Mouse (Mus musculus): ENCODE results near the gene Snx25. TPM values are rescaled to one million over a fixed set of nuclear protein-coding genes. Genes with fewer than 3 reads are reported as not detected.
A peak's percentile ranks its signal among the peaks of the same experiment; 100 is the strongest.
"Not testable (repeated sequence)": the region's sequence is repeated elsewhere in the genome, so short reads cannot be mapped to it uniquely, and the experiment has no call there.

Gene Snx25
- total RNA-seq, 2 experiments from 2014 or later = 12.2 to 12.7 TPM

- not testable (repeated sequence) for DNase-seq
Observed at GRCm38 (mm10) chr8:46135546-46135945, 16.4 kb downstream of the Snx25 start.

DNA sequence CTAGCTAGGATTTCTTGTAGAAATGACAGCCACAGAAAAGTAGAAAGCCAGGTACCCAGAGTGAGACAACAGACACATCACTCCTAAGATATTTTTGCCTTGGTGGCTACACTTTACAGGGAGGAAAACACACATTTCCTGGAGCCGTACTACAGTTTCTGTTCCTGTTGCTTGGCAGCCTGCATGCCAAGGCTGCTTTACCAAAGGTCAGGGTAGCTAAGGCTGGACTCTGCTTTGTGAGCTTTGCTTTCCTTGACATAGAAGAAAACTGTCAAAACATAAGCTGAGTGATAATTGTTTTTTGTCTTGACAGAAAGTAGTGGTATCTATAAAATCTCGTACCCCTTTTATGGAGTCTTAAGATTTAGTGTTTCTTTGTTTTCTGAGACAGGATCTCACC is 21.5 kb downstream of the Snx25 start:
- no peak for DNase-seq

- DNase-seq = no peak
Observed at GRCm38 (mm10) chr8:46122498-46122897, 29.5 kb downstream of the Snx25 start.

DNA sequence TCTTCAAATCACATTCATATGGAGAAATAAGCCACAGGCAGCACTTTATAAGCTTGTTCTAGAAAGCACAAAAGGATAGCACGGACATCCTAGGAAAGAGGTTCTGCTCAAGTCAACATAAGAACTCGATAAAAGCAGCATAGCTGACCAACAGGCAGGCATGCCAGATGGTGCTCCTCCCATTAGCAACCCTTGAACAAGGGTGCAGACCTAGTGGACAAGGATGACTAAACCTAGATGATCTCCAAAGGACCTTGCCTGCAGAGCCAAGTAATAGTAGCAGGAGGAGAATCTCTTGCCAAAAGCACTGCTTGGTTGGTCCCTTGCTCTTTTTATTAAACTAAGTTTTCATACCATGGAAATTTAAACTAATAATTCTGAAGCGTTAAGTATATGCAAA is 32.8 kb downstream of the Snx25 start:
- no peak for DNase-seq

GRCm38 (mm10) chr8:46117172-46117571 is 34.8 kb downstream of the Snx25 start:
- no peak for DNase-seq

DNA sequence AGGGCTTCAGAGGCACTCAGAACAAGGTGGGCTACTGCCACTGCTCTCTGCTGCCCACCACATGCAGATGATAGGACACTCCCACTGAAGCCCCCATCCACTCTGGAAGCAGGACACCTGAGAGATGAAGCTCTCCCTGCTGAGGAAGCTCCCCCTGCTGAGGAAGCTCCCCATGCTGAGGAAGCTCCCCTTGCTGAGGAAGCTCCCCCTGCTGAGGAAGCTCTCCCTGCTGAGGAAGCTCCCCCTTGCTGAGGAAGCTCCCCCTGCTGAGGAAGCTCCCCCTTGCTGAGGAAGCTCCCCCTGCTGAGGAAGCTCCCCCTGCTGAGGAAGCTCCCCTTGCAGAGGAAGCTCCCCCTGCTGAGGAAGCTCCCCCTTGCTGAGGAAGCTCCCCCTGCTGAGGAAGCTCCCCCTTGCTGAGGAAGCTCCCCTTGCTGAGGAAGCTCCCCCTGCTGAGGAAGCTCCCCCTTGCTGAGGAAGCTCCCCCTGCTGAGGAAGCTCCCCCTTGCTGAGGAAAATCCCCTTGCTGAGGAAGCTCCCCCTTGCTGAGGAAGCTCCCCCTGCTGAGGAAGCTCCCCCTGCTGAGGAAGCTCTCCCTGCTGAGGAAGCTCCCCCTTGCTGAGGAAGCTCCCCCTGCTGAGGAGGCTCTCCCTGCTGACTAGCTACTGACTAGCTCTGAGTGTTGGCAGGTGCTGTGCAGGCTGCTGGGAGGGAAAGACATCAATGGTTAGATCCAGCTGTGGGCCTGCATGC is 38.4 kb downstream of the Snx25 start:
- DNase-seq = not testable (repeated sequence)

GRCm38 (mm10) chr8:46107690-46108089 is 44.3 kb downstream of the Snx25 start:
- no peak for DNase-seq

DNA sequence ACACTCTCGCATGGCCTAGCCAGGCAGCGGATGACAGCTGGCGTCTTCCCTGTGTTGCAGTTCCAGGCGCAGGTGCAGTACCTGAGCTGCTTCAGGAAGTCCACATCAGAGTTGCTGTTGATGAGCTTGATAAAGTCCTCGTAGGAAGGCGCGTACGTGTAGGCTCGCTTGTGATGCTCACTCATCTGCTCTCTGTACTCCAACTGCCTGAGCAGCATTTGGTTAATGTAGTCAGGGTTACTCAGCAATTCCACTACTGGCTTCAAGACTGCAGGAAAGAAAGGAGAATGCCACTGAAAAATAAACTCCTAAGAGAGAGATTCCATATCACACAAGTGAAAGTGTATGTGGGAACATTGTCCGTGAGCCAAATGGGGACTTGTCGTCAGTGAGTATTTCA is 48.5 kb downstream of the Snx25 start:
- no peak for DNase-seq

DNA sequence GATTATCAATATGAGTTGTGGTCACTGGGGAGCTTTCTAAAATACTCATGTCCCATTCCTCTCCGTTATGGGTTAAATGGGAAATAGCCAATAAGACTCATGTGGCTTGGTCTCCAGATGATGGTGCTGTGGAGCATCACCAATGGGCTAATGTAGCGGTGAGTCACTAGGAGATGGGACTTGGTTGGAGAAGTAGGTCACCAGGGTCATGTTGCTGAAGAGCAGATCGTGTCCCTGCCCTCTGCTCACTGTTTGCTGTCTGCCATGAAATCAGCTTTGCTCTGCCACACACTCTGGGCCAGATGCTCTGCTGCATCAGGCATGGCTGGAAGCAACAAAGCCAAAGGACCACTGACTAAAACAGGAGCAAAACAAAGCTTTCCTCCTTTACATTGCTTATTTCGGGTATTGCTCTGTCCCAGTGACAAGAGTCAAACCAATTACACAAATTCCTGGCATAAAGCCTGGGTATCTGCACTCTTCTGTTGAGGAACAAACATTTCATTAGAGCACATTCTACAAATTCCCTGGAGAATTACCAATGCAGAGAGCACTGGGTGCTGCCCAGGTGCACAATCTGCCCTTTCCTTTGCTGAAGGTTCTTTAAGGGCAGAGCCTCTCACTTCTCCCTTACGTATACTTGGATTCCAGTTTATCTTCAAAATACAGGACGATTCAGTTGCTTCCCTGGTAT is 59.1 kb downstream of the Snx25 start:
- peak; percentile 21 for DNase-seq

- no peak for DNase-seq
Observed at GRCm38 (mm10) chr8:46083141-46083540, 68.8 kb downstream of the Snx25 start.

DNA sequence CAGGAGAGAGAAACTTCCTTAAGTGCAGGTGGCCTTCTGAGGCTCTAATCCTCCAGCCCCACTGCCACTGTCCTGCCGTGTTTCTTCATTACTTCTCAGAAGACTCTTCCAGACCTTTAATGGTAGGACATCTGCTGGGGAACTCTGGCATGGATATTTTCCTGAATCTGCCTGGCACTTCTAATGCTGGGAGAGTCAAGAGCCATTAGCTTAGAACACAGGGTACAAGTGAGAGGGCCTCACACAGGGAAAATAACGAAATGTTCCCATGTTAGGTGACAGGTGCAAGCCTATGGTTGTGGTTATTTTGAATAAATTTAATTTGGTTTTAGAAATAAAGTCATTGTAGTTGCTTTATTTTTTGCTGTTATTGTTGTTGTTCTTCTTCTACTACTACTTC is 70.9 kb downstream of the Snx25 start:
- no peak for DNase-seq

DNA sequence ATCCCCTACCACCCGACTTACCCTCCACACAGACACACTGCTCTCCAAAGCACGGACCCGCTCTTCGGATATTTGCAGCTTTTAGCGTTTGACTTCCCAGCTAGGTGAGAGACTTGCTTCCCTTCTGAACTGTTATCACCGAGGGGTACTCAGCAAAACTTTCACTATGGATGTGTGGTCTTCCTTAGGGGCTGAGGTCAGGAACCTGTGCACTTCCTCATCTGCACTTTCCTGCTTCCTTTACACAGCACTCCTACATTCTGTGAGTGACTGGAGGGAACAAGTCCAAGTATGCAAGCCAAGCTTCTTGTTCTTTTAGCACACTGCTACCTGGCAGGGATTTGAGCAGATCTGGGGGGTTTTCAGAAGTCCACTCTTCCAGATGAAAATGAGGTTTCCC is 73.1 kb downstream of the Snx25 start:
- DNase-seq = no peak

GRCm38 (mm10) chr8:46075223-46075622 is 76.7 kb downstream of the Snx25 start:
- DNase-seq = no peak

DNA sequence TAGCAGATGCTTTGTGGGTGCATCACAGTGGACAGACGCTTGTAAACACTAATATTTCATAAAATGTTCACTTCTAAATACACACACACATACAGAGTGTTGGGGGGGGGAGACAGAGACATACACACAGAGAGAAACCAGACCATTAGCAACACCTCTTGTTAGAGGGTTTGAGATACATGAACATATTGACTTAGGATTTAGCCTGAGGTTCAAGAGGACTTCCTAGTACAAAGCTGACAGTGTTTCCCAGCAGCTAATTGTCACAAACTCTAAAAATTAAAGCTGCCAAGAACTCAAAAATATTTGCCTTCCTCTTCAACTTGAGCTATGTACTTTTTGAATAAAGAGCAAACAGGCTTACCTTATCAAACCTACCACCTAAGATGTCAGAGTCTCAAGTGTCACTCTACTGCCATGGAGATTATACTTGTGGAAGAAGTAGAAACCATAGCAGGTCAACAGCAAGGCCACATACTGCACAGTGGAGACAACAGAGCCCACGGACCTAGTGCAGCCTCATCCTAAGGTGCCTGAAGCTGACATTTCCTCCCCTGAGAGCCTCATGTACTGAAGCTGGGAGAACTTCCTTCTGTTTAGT is 78.3 kb downstream of the Snx25 start:
- DNase-seq = no peak

- no peak for DNase-seq
Observed at GRCm38 (mm10) chr8:46072798-46073197, 79.2 kb downstream of the Snx25 start.

DNA sequence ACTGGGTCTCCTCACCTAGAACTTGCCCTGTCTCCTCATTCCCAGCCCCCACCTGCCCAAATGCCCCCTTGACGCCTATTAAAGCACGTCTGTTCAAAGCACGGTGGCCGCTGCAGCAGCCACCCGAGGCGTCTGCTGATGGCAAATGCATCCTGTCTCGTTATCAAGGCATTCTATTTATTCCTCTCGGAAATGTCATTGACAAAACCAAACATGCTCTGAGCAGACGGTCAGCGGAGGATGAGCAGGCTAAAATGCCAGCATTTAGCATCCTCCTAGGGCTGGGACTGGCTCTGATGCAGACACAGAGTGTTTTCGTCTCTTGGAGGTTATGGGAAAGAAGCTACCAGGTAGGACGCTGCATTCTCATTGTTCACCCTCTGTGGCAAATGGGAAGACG is 111.7 kb downstream of the Snx25 start:
- DNase-seq = no peak

DNA sequence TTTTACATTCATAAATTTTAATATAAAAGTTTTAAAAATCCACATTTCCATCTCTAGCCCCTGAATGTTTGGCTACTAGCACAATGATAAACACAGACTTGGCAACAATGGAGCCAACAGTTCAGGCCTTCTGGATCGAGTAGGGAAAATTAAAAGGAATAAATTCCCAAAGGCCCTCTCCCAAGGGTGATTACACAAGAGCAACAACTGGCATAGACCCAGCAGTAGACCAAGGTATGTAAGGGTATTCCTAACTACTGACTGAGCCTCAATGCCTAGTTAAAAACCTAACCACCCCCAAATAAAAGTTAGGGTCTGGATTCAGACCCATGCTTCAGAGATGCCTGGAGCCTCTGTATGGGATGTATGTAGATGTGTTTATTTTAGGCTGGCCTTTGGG is 112.3 kb downstream of the Snx25 start:
- no peak for DNase-seq

- DNase-seq = no peak
Observed at GRCm38 (mm10) chr8:46036217-46036616, 115.7 kb downstream of the Snx25 start.

DNA sequence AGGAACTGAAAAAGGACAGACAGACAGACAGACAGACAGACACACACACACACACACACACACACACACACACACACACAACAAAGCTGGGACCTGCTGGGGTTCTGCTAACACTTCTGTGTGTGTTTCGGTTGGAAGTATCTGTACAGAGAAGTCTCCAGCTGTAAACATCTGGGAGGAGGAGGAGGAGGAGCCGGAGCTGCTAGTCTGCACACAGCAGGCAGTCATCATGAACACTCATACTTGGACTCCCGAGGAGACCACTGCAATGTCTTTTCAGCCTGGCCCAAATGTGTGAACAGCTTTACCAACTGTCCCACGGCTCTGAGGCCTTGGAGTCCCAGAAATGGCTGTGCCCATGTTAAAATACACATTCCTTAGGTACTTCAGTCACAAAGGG is 127.6 kb downstream of the Snx25 start:
- DNase-seq = peak; percentile 24

- DNase-seq = no peak
Observed at GRCm38 (mm10) chr8:46022758-46023157, 129.2 kb downstream of the Snx25 start.

DNA sequence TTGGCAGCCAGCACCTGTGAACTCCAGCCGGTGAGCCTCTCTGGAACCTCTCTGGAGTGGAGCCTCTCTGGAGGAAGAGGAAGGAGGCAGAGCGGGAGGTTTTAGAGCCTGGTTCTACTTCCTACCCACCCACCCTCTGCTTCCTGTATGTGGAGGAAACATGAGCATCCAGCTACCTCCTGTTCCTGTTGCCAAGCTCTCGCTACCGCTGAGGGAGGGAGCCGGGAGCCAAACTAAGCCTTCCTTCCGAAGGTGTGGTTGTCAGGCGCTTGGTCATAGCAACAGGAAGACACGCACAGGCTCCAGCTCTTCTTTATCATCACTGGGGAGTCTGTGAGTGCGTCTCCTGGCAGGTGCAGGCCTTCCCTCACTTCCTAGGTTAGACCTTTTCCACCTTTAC is 129.8 kb downstream of the Snx25 start:
- DNase-seq = no peak

GRCm38 (mm10) chr8:46010746-46011680 is 140.9 kb downstream of the Snx25 start:
- peak; percentile 56 for DNase-seq

DNA sequence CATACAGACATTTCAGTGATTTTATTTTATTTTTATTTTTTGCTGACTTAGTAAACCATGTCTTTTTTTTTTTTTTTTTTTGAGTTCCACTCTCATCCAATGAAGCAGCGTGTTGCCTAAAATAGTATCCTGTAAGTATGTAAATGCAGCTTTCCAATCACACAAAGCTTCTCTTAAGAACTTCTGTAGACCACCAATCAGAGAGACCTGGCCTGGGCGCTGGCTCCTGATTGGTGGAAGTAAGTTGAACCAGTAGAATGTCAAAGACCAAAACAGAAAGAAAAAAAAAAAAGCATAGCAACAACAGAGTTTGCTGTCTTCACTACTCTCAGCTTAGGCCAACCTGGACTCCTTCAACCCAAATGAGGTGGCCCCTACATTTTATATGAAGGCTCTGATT is 141.7 kb downstream of the Snx25 start:
- DNase-seq = peak; percentile 31

All from heart, postnatal 4 days (tissue).